Mouse (Mus musculus): ENCODE results near the gene Smg1. TPM values are rescaled to one million over a fixed set of nuclear protein-coding genes. Genes with fewer than 3 reads are reported as not detected.

The Smg1 gene
- total and polyA plus RNA-seq, 3 experiments, result 16.1 to 35.0 (median 29.2) TPM

DNA sequence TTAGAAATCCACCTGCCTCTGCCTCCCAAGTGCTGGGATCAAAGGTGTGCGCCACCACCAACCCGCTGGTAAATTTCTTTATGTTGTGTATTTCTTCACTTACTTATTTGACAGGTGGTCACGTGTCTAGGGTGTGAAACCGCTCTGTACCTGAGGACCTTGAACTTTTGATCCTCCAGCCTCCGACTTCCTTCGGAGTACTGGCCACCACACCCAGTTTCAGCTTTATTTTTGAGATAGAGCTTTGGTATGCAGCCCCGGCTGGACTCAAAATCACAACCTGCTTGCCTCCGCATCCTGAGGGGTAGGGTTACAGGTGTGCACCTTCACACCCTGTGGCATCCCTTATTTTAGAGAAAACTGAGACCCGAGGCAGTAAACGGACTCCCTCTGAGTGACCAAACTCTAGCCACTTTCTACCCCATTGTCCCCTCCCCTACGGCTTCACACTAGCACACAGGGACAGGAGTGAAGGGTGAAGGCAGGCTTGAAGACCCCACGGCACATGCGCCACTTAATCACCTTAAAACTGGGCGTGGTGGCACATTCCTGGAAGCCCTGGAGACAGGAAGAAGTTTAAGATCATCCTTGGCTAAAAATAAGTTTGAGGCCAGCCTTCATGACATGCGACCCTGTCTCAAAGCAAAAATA, 33.3 kb upstream of the Smg1 start:
- peak overlapping the region in 2 of 3 experiments; percentile 11 to 17 for H3K4me3 ChIP-seq (replicated peaks in 1 of 3; ENCODE audit: low read depth in 2 of 3, low read length in 2 of 3, poor library complexity in 1 of 3)
- H3K4me2 ChIP-seq (ENCODE audit: insufficient read depth, low read depth, poor library complexity, severe bottlenecking), result peak overlapping the region; percentile 68

GRCm38 (mm10) chr7:118275265-118275664, 31.8 kb upstream of the Smg1 start:
- H3K4me1 ChIP-seq (ENCODE audit: control insufficient read depth in 1 of 2, insufficient read depth in 2 of 2), result peaks cover 21 to 58% of the 10 kb centered on the region in 2 experiments
- dilution Hi-C loops (cut with MboI; ENCODE audit: extremely low pct_ligation_motif_present, extremely low pct_unique_long_range_greater_than_20kb, low sequenced_read_pairs), result no loop called here
- no peaks in the 10 kb centered on the region for H3K36me3 ChIP-seq (replicated peaks in 1 of 2; ENCODE audit: control insufficient read depth in 1 of 2, insufficient read depth in 1 of 2, low read length in 1 of 2)
- H3K9me3 ChIP-seq (replicated peaks; ENCODE audit: low read length), result peaks cover 3% of the 10 kb centered on the region
- DNase-seq (ENCODE audit: extremely low read depth), result peak; percentile 63
- no peak overlapping the region; the same call in 1 of the 2 replicates for H3K27ac ChIP-seq (ENCODE audit: insufficient read depth, low read depth)
- no peak overlapping the region; the same call in 1 of the 2 replicates for H3K9ac ChIP-seq (ENCODE audit: insufficient read depth, low read depth)
- H3K4me2 ChIP-seq (ENCODE audit: insufficient read depth, low read depth, poor library complexity, severe bottlenecking), result no peak overlapping the region
- in situ Hi-C loops (cut with MboI; ENCODE audit: low pct_ligation_motif_present, low pct_unique_long_range_greater_than_20kb, low sequenced_read_pairs), result no loop called here
- H3K79me2 ChIP-seq (replicated peaks; ENCODE audit: control insufficient read depth, extremely low read depth, insufficient read depth, poor library complexity, severe bottlenecking), result no peaks in the 10 kb centered on the region
- H3K27me3 ChIP-seq (replicated peaks), result no peaks in the 10 kb centered on the region
- H3K4me3 ChIP-seq (replicated peaks in 1 of 3; ENCODE audit: low read depth in 2 of 3, low read length in 2 of 3, poor library complexity in 1 of 3), result peak overlapping the region in 1 of 3 experiments; percentile 4
- TF ChIP-seq BHLHE40 (IDR thresholded peaks at IDR 0.05; ENCODE audit: low read depth, low read length) (peak; percentile 95), CHD1 (IDR thresholded peaks at IDR 0.05; ENCODE audit: low read depth, low read length) (no peak), MYC (IDR thresholded peaks at IDR 0.05; ENCODE audit: low read depth, low read length) (peak; percentile 86), TCF12 (IDR thresholded peaks at IDR 0.05; ENCODE audit: low read depth, low read length) (no peak), EP300 (IDR thresholded peaks at IDR 0.05; ENCODE audit: low read length) (no peak), IRF4 (IDR thresholded peaks at IDR 0.05; ENCODE audit: low read depth, low read length) (no peak), E2F4 (IDR thresholded peaks at IDR 0.05; ENCODE audit: insufficient replicate concordance, low read depth, low read length) (no peak), MAFK (IDR thresholded peaks at IDR 0.05; ENCODE audit: insufficient replicate concordance, low read length) (no peak), POLR2AphosphoS2 (IDR thresholded peaks at IDR 0.05; ENCODE audit: low read depth, low read length) (no peak), SIN3A (IDR thresholded peaks at IDR 0.05; ENCODE audit: low read length) (no peak), NRF1 (IDR thresholded peaks at IDR 0.05; ENCODE audit: low read depth, low read length) (no peak), RAD21 (IDR thresholded peaks at IDR 0.05; ENCODE audit: low read depth, low read length) (peak; percentile 58), MAX (IDR thresholded peaks at IDR 0.05; ENCODE audit: low read length) (peak; percentile 86), USF2 (conservative IDR thresholded peaks at IDR 0.05; ENCODE audit: low read depth, low read length) (no peak), KAT2A (IDR thresholded peaks at IDR 0.05; ENCODE audit: insufficient replicate concordance, low read length) (no peak), NELFE (IDR thresholded peaks at IDR 0.05; ENCODE audit: low read depth, low read length) (no peak), ZNF384 (IDR thresholded peaks at IDR 0.05; ENCODE audit: low read depth, low read length) (no peak), ZMIZ1 (IDR thresholded peaks at IDR 0.05; ENCODE audit: low read depth, low read length) (no peak), JUN (IDR thresholded peaks at IDR 0.05; ENCODE audit: insufficient read depth, low read depth, low read length) (no peak), MXI1 (IDR thresholded peaks at IDR 0.05; ENCODE audit: low read depth, low read length) (0 out of 2 replicates have a peak, but pooled peaks have one; percentile 19), ELF1 (IDR thresholded peaks at IDR 0.05; ENCODE audit: low read depth, low read length) (peak; percentile 28; the same call in 1 of the 2 replicates), MAZ (IDR thresholded peaks at IDR 0.05; ENCODE audit: low read depth, low read length) (no peak), MEF2A (IDR thresholded peaks at IDR 0.05; ENCODE audit: borderline replicate concordance, low read depth, low read length) (no peak), PAX5 (IDR thresholded peaks at IDR 0.05; ENCODE audit: low read length) (no peak), GABPA (IDR thresholded peaks at IDR 0.05; ENCODE audit: insufficient replicate concordance, low read depth, low read length) (no peak), ETS1 (conservative IDR thresholded peaks at IDR 0.05; ENCODE audit: low read depth, low read length) (no peak), ZKSCAN1 (IDR thresholded peaks at IDR 0.05; ENCODE audit: borderline replicate concordance, low read depth, low read length) (no peak)

More for the DNA sequence above, 33.3 kb upstream of the Smg1 start:
- in situ Hi-C loops (cut with MboI; ENCODE audit: low pct_ligation_motif_present, low pct_unique_long_range_greater_than_20kb, low sequenced_read_pairs), result no loop called here
- no peaks in the 10 kb centered on the region for H3K36me3 ChIP-seq (replicated peaks in 1 of 2; ENCODE audit: control insufficient read depth in 1 of 2, insufficient read depth in 1 of 2, low read length in 1 of 2)
- peak overlapping the region; percentile 87 for H3K27ac ChIP-seq (ENCODE audit: insufficient read depth, low read depth)
- H3K9ac ChIP-seq (ENCODE audit: insufficient read depth, low read depth), result peak overlapping the region; percentile 60
- peaks cover 3% of the 10 kb centered on the region for H3K9me3 ChIP-seq (replicated peaks; ENCODE audit: low read length)
- TF ChIP-seq GABPA (IDR thresholded peaks at IDR 0.05; ENCODE audit: insufficient replicate concordance, low read depth, low read length) (no peak), KAT2A (IDR thresholded peaks at IDR 0.05; ENCODE audit: insufficient replicate concordance, low read length) (no peak), NRF1 (IDR thresholded peaks at IDR 0.05; ENCODE audit: low read depth, low read length) (peak; percentile 73), USF2 (conservative IDR thresholded peaks at IDR 0.05; ENCODE audit: low read depth, low read length) (peak; percentile 40), MXI1 (IDR thresholded peaks at IDR 0.05; ENCODE audit: low read depth, low read length) (peak; percentile 29; the same call in 1 of the 2 replicates), MEF2A (IDR thresholded peaks at IDR 0.05; ENCODE audit: borderline replicate concordance, low read depth, low read length) (no peak), USF1 (IDR thresholded peaks at IDR 0.05; ENCODE audit: low read depth, low read length) (peak; percentile 40; the same call in 1 of the 2 replicates), BHLHE40 (IDR thresholded peaks at IDR 0.05; ENCODE audit: low read depth, low read length) (peak; percentile 48; the same call in 1 of the 2 replicates), MAX (IDR thresholded peaks at IDR 0.05; ENCODE audit: low read length) (0 out of 2 replicates have a peak, but pooled peaks have one; percentile 25), ZNF384 (IDR thresholded peaks at IDR 0.05; ENCODE audit: low read depth, low read length) (no peak), POLR2AphosphoS2 (IDR thresholded peaks at IDR 0.05; ENCODE audit: low read depth, low read length) (no peak), SIN3A (IDR thresholded peaks at IDR 0.05; ENCODE audit: low read length) (no peak)
- dilution Hi-C loops (cut with MboI; ENCODE audit: extremely low pct_ligation_motif_present, extremely low pct_unique_long_range_greater_than_20kb, low sequenced_read_pairs), result no loop called here
- H3K79me2 ChIP-seq (replicated peaks; ENCODE audit: control insufficient read depth, extremely low read depth, insufficient read depth, poor library complexity, severe bottlenecking), result no peaks in the 10 kb centered on the region
- peaks cover 27 to 71% of the 10 kb centered on the region in 2 experiments for H3K4me1 ChIP-seq (ENCODE audit: control insufficient read depth in 1 of 2, insufficient read depth in 2 of 2)
- no peaks in the 10 kb centered on the region for H3K27me3 ChIP-seq (replicated peaks)
- DNase-seq (ENCODE audit: extremely low read depth), result no peak
